Mouse (Mus musculus) common myeloid progenitor, adult 5-6 weeks (primary cell): ENCODE results near the gene Pdzd2. TPM values are rescaled to one million over a fixed set of nuclear protein-coding genes. Genes with fewer than 3 reads are reported as not detected.

Experiments
- ATAC-seq: replicated peaks from 2 replicates; pipeline ENCODE4 v1.8.0; 2016; ENCODE audit warnings: low read depth, mild to moderate bottlenecking, moderate TSS enrichment, inconsistent platforms; ENCODE audit not compliant: poor library complexity, severe bottlenecking
- total RNA-seq: library from RNA; stranded (forward); fragments of 200-1000, 187-1606 nt; gene quantifications from 2 replicates; pipeline ENCODE4 v1.2.3, GENCODE M21; 2017

Gene Pdzd2
- total RNA-seq, 1 experiment from 2014 or later: 0.82 TPM

GRCm38 (mm10) chr15:12311465-12311864 is 428.3 kb downstream of the Pdzd2 start:
- no peak for ATAC-seq

- peak; percentile 61; the same call in 1 of the 2 replicates for ATAC-seq
Observed at GRCm38 (mm10) chr15:12310676-12311075, 429.0 kb downstream of the Pdzd2 start.

Other genes with a start within 250 kb of the Pdzd2 start
- gene 6030458C11Rik, start 84.7 kb upstream of the Pdzd2 start, total RNA-seq: 21.8 and 22.3 TPM in 2 replicates
- 24.7 and 46.8 TPM in 2 replicates for gene Drosha, start 84.9 kb upstream of the Pdzd2 start, total RNA-seq